Mouse (Mus musculus) embryonic facial prominence, embryonic 10.5 days (tissue): ENCODE measurements around the gene Nt5c2. TPM values are rescaled to one million over a fixed set of nuclear protein-coding genes. Genes with fewer than 3 reads are reported as not detected.

ENCODE experiments used
- DNase-seq: peaks from one replicate; pipeline ENCODE4 v3.0.0-alpha.2; 2017; ENCODE audit warnings: low spot score
- H3K27ac ChIP-seq: fragments of 300-500 bp; sonication (generic); replicated peaks from 2 replicates; pipeline ENCODE4 v1.5.1; 2016; ENCODE audit warnings: mild to moderate bottlenecking
- H3K27me3 ChIP-seq: fragments of 300-500 bp; sonication (generic); replicated peaks from 2 replicates; pipeline ENCODE4 v1.6.1; 2016; ENCODE audit warnings: low read depth, mild to moderate bottlenecking; ENCODE audit not compliant: poor library complexity, severe bottlenecking
- H3K36me3 ChIP-seq: fragments of 300-500 bp; sonication (generic); replicated peaks from 2 replicates; pipeline ENCODE4 v1.6.1; 2016; ENCODE audit warnings: mild to moderate bottlenecking, moderate library complexity
- H3K4me1 ChIP-seq: fragments of 300-500 bp; sonication (generic); 2 replicates; pipeline ENCODE4 v1.6.1; 2016
- H3K4me3 ChIP-seq: fragments of 300-500 bp; sonication (generic); 2 replicates; pipeline ENCODE4 v1.5.1; 2016; ENCODE audit warnings: mild to moderate bottlenecking, moderate library complexity
- H3K9me3 ChIP-seq: fragments of 300-500 bp; sonication (generic); 2 replicates; pipeline ENCODE4 v1.6.1; 2016; ENCODE audit warnings: mild to moderate bottlenecking
- WGBS: fragments of 180-500 bp; shearing (Covaris S2); methylation state at CpG from one replicate; pipeline ENCODE4 v1.1.7; 2016; 5-methylcytosine and 5-hydroxymethylcytosine counted together
- polyA plus RNA-seq: library from polyadenylated mRNA; unstranded; fragments of >200 nt; fragmentation: Nextera tagmentation; extraction: Ambion mirVana; gene quantifications from 2 replicates; pipeline ENCODE4 v1.2.1, GENCODE M21; 2016

Gene Nt5c2
- polyA plus RNA-seq = 73.7 and 74.1 TPM in 2 replicates

DNA sequence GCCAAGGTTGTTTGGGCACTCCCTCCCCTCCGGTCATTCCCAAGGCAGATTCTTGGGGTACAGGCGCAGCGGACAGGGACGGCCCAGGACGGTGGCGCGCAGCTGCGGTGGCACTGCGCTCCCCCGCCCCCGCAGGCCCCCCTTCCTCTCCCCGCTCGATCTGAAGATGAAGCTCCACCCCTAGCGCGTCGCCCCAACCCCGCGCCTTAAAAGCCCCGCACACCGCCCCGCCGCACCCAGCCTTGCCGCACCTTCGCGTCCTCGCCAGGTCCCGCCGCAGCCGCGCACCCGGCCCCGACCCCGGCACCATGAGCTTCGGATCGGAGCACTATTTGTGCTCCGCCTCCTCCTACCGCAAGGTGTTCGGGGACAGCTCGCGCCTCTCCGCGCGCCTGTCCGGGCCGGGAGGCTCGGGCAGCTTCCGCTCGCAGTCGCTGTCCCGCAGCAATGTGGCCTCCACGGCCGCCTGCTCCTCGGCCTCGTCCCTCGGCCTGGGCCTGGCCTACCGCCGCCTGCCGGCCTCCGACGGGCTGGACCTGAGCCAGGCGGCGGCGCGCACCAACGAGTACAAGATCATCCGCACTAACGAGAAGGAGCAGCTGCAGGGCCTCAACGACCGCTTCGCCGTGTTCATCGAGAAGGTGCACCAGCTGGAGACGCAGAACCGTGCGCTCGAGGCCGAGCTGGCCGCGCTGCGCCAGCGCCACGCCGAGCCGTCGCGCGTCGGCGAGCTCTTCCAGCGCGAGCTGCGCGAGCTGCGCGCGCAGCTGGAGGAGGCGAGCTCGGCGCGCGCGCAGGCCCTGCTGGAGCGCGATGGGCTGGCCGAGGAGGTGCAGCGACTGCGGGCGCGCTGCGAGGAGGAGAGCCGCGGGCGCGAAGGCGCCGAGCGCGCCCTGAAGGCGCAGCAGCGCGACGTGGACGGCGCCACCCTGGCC lies at the start of gene Nt5c2, which contains the start of gene Ina:
Gene Nt5c2, minus strand, starts transcription at position 707 of the 935 bp plus-strand sequence.
Gene Ina, plus strand, starts transcription at position 252 of the 935 bp plus-strand sequence.
- peak within 1 kb of the TSS; percentile 44 for H3K27ac ChIP-seq

DNA sequence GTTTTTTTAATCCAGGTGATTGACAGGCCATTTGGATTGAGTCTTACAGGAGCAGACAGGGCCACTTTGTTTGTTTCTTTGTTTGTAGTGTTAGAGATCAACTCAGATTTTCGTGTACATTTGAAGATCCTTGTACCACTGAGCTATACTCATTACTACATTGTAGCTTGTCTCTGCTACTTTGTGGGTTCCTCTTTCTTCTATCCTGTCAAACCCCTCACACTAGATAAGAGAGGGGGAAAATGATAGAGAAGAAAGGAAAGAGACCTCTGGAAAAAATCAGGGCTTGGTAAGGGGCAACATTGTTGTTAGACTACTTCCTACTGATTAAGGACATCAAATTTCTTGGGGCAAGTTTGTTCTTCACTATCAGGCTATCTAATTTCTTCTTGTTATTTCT lies 42.7 kb upstream of the Nt5c2 start:
- Histone ChIP-seq H3K27me3 (no peaks in the 10 kb centered on the region), H3K4me1 (no peaks in the 10 kb centered on the region), H3K36me3 (no peaks in the 10 kb centered on the region), H3K27ac (no peak overlapping the region), H3K9me3 (no peaks in the 10 kb centered on the region), H3K4me3 (no peak overlapping the region)
- no peak for DNase-seq
- 65% methylated on average over 1 of the region's 1 CpGs for WGBS

More for the DNA sequence above, at the start of gene Nt5c2, which contains the start of gene Ina:
- H3K4me3 ChIP-seq = peak within 1 kb of the TSS; percentile 63
- peaks cover 28% of the 10 kb centered on the region for H3K4me1 ChIP-seq
- no peaks in the 10 kb centered on the region for H3K9me3 ChIP-seq
- peaks cover 82% of the 10 kb centered on the region for H3K27me3 ChIP-seq
- DNase-seq = peak; percentile 79
- H3K36me3 ChIP-seq = no peaks in the 10 kb centered on the region
- WGBS = under 1% methylated on average over 123 of the region's 124 CpGs

DNA sequence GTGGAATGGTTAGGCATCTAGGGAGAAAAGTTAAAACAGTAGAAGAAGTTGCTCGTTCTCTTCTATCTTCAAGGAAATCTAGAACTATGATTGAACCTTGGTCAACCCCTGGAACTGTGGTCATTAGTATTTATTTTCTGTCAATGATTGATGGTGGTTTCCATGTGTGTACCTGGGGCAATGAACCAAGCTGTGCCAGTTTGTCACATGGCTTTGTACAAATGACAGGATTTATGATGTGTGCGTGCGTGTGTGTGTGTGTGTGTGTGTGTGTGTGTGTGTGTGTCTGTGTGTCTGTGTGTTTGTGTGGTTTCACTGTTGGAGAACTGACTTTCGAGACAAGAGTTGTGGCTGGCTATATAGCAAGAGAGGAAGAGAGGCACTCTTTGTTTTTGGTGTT lies 38.5 kb upstream of the Nt5c2 start:
- Histone ChIP-seq H3K4me3 (no peak overlapping the region), H3K27ac (no peak overlapping the region), H3K9me3 (no peaks in the 10 kb centered on the region), H3K36me3 (no peaks in the 10 kb centered on the region), H3K27me3 (no peaks in the 10 kb centered on the region), H3K4me1 (peaks cover 20% of the 10 kb centered on the region)
- DNase-seq = no peak
- 85% methylated on average over 4 of the region's 4 CpGs for WGBS

DNA sequence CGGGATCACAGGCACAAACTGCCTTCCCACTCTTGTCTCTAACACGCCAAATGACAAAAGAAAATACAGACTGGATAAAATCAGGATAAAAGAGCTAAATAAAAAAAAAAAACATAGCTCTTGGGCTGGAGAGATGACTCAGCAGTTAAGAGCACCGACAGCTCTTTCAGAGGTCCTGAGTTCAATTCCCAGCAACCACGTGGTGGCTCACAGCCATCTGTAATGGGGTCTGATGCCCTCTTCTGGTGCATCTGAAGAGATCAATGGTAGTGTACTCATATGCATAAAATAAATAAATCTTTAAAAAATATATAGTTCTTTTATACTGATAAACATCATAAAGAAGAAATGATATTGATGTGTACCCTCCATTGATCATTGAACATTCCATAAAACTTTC lies 38.0 kb upstream of the Nt5c2 start:
- Histone ChIP-seq H3K4me1 (peaks cover 20% of the 10 kb centered on the region), H3K27me3 (no peaks in the 10 kb centered on the region), H3K9me3 (no peaks in the 10 kb centered on the region), H3K4me3 (no peak overlapping the region), H3K27ac (no peak overlapping the region), H3K36me3 (peaks cover 5% of the 10 kb centered on the region)
- 88% methylated on average over 4 of the region's 4 CpGs for WGBS
- no peak for DNase-seq

DNA sequence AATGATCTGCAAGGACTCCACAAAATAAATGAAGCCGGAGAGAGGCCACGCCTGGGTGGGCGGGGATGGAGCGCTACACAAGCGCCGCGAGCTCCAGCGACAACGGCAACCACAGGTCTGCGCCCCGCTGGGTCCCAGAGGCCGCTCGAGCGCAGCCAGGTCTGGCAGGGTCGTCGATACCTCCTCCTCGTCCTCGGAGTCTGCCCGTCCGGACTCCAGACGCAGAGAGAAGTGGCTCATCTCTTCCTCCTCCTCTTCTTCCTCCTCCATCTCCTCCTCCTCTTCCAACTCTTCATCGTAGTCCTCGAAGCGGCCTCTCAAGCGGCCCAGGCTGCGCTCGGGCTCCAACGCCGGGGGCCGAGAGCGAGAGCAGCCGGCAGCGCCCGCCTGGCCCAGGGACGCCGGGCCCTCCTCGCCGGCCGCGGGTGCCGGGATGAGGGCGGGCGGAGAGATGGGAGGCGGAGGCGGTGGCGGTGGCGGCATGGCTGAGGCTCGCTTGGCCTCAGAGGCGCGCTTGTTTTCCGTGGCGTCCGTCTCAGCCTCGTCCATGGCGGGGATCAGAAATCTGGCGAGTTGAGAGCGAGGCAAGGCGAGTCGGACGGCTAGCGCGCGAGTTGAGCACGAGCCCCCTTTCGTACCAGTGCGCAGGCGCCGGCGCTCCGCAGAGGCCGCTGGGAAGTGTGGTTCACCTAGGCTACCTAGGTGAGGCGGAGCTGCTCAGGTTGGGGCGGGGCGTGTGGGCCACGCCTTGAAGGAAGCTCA lies 35.5 kb upstream of the Nt5c2 start, which contains the start of gene Pcgf6:
Gene Pcgf6, minus strand, starts transcription at position 636 of the 762 bp plus-strand sequence.
- Histone ChIP-seq H3K9me3 (no peaks in the 10 kb centered on the region), H3K36me3 (peaks cover 30% of the 10 kb centered on the region)

DNA sequence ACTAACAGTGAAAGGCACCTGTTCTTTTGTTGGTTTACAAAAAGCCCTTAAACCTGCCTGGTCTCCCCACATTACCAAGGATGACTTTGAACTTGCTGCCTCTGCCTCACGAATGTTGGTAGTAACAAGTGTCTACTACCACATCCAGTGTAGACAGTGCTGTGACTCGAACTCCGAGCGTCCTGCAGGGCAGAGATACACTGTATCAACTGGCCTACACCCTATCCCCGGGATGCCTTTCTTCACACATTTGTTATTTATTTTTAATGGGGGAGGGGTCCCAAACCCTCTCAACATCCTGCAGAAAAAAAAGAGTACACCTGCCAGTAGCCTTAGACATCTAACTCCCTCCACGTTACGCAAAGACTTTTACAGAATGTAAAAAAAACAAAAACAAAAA lies 34.9 kb upstream of the Nt5c2 start:
- H3K4me1 ChIP-seq = peaks cover 20% of the 10 kb centered on the region
- no peaks in the 10 kb centered on the region for H3K9me3 ChIP-seq
- peak overlapping the region; percentile 96; the same call in 1 of the 2 replicates for H3K27ac ChIP-seq
- DNase-seq = no peak
- H3K36me3 ChIP-seq = peaks cover 36% of the 10 kb centered on the region
- peak overlapping the region; percentile 92 for H3K4me3 ChIP-seq
- 11% methylated on average over 7 of the region's 7 CpGs for WGBS
- H3K27me3 ChIP-seq = no peaks in the 10 kb centered on the region

More for the DNA sequence above, 35.5 kb upstream of the Nt5c2 start, which contains the start of gene Pcgf6:
- H3K4me1 ChIP-seq = peaks cover 20% of the 10 kb centered on the region
- H3K4me3 ChIP-seq = peak within 1 kb of the TSS; percentile 92
- WGBS = under 1% methylated on average over 75 of the region's 75 CpGs
- peak; percentile 91 for DNase-seq
- peak within 1 kb of the TSS; percentile 96 for H3K27ac ChIP-seq
- no peaks in the 10 kb centered on the region for H3K27me3 ChIP-seq

- H3K36me3 ChIP-seq = peaks cover 44% of the 10 kb centered on the region
- no peaks in the 10 kb centered on the region for H3K9me3 ChIP-seq
- peaks cover 20% of the 10 kb centered on the region for H3K4me1 ChIP-seq
- 68% methylated on average over 4 of the region's 4 CpGs for WGBS
- H3K27ac ChIP-seq = no peak overlapping the region
- no peak for DNase-seq
- H3K4me3 ChIP-seq = peak overlapping the region; percentile 92
- H3K27me3 ChIP-seq = no peaks in the 10 kb centered on the region
Measured at GRCm38 (mm10) chr19:47049061-47049460, 34.1 kb upstream of the Nt5c2 start.

GRCm38 (mm10) chr19:47047236-47047833 lies 32.4 kb upstream of the Nt5c2 start:
- Histone ChIP-seq H3K27me3 (no peaks in the 10 kb centered on the region), H3K4me1 (peaks cover 20% of the 10 kb centered on the region), H3K27ac (no peak overlapping the region), H3K9me3 (no peaks in the 10 kb centered on the region), H3K4me3 (no peak overlapping the region), H3K36me3 (peaks cover 60% of the 10 kb centered on the region)
- WGBS = 86% methylated on average over 13 of the region's 13 CpGs
- no peak for DNase-seq

DNA sequence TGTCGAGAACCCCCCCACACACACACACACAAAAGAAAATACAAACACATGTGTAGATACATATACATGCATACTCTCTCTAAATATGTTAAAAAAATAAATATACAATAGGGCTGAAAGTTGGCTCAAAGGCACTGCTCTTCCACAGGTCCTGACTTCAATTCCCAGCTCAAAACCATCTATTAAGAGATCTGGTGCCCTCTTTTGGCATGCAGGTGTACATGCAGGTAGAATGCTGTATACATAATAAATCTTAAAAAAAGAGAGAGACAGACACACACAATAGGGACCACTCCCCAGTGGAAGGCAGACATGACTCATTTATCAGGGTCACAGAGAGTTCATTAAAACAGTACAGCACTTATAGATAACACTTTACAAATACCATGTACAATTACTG lies 31.4 kb upstream of the Nt5c2 start:
- H3K27ac ChIP-seq = no peak overlapping the region
- WGBS = 95% methylated on average over 1 of the region's 1 CpGs
- H3K36me3 ChIP-seq = peaks cover 69% of the 10 kb centered on the region
- peaks cover 20% of the 10 kb centered on the region for H3K4me1 ChIP-seq
- no peak overlapping the region for H3K4me3 ChIP-seq
- H3K27me3 ChIP-seq = no peaks in the 10 kb centered on the region
- H3K9me3 ChIP-seq = no peaks in the 10 kb centered on the region
- DNase-seq = no peak

DNA sequence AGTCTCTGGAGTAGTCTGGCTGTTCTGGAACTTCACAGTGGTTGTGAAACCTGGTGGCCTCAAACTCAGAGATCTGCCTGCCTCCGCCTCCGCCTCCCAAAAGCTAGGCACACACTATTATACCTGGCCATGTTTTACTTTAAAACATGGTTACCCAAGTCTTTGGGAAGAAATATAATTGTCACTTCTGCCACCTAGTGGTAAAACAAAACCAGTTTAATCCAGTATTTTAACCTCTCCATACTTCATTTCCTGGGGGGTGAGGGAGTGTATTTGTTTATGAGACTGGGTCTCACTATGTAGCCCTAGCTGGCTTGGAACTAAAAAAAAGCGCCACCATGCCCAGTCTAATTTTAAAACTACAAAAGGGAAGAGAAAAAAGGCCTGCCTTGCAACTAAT lies 28.7 kb upstream of the Nt5c2 start:
- Histone ChIP-seq H3K4me1 (peaks cover under 1% of the 10 kb centered on the region; the same call in 1 of the 2 replicates), H3K9me3 (no peaks in the 10 kb centered on the region), H3K27ac (no peak overlapping the region), H3K36me3 (peaks cover 97% of the 10 kb centered on the region), H3K4me3 (no peak overlapping the region), H3K27me3 (no peaks in the 10 kb centered on the region)
- DNase-seq = no peak
- WGBS = 92% methylated on average over 3 of the region's 3 CpGs

DNA sequence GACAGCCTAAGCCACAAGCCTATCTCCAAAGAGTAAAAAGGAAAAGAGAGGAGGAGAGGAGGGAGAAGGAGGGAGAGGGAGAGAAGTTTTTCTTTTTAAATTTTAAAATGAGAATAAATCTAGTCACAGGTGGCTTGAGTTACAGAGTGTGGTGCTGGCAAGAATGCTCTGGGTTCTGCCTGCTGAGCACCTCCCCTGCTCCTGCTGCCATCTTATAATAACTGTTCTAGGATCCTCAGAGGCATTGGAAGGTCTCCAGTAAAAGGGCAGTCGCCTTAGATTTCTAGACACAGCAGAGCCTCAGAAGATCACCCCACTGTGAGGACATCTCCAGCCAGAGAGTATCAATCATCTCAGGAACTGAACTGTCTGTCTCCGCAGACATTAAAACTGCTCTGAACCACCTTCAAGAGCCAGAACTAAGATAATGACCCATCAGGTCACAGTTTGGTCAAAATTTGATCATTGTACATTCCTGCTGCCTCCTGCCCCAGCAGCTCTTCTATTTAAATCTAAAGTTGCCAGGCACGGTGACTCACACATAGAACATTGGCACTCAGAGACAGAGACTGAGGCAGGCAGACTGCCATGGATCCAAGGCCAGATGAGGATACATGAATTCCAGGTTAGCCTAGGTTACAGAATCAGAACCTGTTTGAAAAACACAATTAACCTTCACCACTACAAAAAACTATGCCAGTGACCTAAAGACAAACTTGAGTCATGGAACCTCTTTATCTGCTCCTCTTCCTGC lies 25.9 kb upstream of the Nt5c2 start:
- Histone ChIP-seq H3K27ac (no peak overlapping the region), H3K4me1 (no peaks in the 10 kb centered on the region), H3K4me3 (no peak overlapping the region), H3K27me3 (no peaks in the 10 kb centered on the region), H3K36me3 (peaks cover 98% of the 10 kb centered on the region), H3K9me3 (no peaks in the 10 kb centered on the region)
- DNase-seq = no peak
- WGBS = 91% methylated on average over 3 of the region's 3 CpGs
